Mouse (Mus musculus): Measurements from ENCODE around the gene Rbm44.

- TF ChIP-seq CTCF (conservative IDR thresholded peaks at IDR 0.05; ENCODE audit: low read length) (no peak), NANOG (IDR thresholded peaks at IDR 0.05; ENCODE audit: borderline replicate concordance, low read length) (no peak)
Observed at GRCm38 (mm10) chr1:91207334-91208074, 62.6 kb downstream of the Rbm44 start.

Data from E14TG2a.4 (cell line).